Mouse (Mus musculus): ENCODE measurements around the gene Dstn.

GRCm38 (mm10) chr2:143932340-143932873 is 17.3 kb downstream of the Dstn start:
- TF ChIP-seq CTCF (IDR thresholded peaks at IDR 0.05; ENCODE audit: low read depth, low read length) (no peak), POLR2A (IDR thresholded peaks at IDR 0.05; ENCODE audit: borderline replicate concordance, low read depth, low read length) (no peak)

All from bone marrow macrophage, adult 2 months (primary cell).